Mouse (Mus musculus) lung, postnatal 0 days (tissue): ENCODE results near the gene Arnt2.

Source experiments
- CTCF ChIP-seq: IDR thresholded peaks from 2 replicates; pipeline ENCODE4 v1.5.1; 2016; ENCODE audit warnings: antibody characterized with exemption, mild to moderate bottlenecking
- EP300 ChIP-seq: IDR thresholded peaks from 2 replicates; pipeline ENCODE4 v1.6.1; 2016; ENCODE audit warnings: antibody characterized with exemption, mild to moderate bottlenecking, control low read depth

DNA sequence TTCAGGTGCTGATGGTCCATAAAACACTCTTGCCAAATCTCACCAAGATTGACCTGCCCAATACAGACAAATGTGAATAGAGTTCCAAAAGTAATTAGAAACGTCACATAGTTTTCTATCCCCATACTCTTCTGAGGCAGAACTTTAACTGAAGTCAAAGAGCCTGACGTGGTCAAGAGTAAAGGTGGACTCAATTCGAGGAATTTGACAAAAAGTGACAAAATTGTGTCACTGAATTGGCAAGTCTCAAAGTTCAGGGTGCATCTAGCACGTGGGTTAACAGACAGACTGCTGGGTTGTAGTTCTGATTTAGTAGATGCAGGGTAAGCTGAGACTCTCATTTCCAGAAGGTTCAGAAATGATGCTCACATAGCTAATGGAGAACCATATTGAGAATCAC, 73.1 kb downstream of the Arnt2 start:
- TF ChIP-seq CTCF, result no peak
- no peak for TF ChIP-seq EP300
